Mouse (Mus musculus) cerebellum, adult (tissue): ENCODE data around the gene Fabp1.

Experiments used
- ATAC-seq: cut with Nextera tagmentation; 2 replicates; pipeline ENCODE4 v1.9.2; 2017; ENCODE audit warnings: mild to moderate bottlenecking, moderate library complexity, mixed read lengths; ENCODE audit not compliant: insufficient number of reproducible peaks, low FRiP score, low TSS enrichment

Fabp1 gene

DNA sequence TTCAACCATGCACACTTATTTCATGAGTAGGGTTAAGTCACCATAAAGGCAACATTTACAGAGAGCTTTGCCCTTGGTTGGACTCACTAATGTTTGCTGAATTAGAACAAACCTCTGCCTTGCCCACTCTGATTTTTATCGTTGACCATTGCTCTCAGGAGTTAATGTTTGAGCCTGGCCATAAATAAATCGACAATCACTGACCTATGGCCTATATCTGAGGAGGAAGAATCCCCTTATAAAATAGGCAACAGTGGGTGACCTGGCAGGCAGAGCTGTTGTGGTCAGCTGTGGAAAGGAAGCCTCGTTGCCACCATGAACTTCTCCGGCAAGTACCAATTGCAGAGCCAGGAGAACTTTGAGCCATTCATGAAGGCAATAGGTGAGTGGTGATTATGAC lies at the start of gene Fabp1:
Gene Fabp1 (plus strand): TSS at position 216 of the 400 bp plus-strand sequence.
- no peak for ATAC-seq

DNA sequence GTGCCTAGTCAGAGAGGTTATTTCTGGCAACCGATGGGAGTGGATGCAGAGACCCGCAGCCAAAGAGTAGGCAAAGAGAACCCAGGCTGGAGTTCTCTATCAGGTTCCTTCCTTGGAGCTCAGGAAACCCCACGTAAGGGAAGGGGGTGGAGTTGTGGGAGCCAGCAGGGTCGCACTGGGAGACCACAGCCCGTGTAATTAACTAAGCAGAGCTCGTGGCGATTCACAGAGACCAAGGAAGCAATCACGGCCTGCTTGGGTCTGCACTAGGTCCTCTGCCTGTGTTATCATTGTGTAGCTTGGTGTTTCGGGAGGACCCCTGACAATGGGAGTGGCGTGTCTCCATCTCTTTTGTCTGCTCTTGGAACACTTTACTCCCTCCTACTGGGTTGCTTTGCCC lies 48.5 kb upstream of the Fabp1 start:
- ATAC-seq, result no peak

DNA sequence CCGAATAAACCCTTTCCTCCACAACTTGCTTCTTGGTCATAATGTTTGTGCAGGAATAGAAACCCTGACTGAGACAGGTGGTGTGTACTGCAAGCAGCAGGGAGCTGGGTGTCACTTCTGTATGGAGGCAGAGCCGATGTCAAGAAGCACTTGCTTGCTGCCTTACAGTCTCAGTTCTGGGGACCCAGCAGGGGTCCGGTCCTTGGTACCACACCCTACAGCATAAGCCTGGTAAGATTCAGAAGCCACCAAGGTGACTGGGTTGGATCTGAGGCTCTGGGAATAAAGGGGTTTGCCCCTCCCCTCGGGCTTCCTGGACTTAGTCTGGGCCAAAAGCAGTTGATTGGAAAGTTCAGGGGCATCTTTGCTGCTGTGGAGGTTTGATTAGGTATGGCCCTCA lies 46.1 kb upstream of the Fabp1 start:
- ATAC-seq, result no peak

GRCm38 (mm10) chr6:71154861-71155260 lies 44.8 kb upstream of the Fabp1 start:
- ATAC-seq, result no peak

GRCm38 (mm10) chr6:71156674-71157326 lies 42.8 kb upstream of the Fabp1 start:
- ATAC-seq, result no peak

- ATAC-seq, result no peak
These were observed 38.3 kb upstream of the Fabp1 start for GRCm38 (mm10) chr6:71161290-71161689.

- ATAC-seq, result no peak
These were observed 37.4 kb upstream of the Fabp1 start for GRCm38 (mm10) chr6:71162269-71162668.

GRCm38 (mm10) chr6:71164394-71164793 lies 35.2 kb upstream of the Fabp1 start:
- ATAC-seq, result no peak

DNA sequence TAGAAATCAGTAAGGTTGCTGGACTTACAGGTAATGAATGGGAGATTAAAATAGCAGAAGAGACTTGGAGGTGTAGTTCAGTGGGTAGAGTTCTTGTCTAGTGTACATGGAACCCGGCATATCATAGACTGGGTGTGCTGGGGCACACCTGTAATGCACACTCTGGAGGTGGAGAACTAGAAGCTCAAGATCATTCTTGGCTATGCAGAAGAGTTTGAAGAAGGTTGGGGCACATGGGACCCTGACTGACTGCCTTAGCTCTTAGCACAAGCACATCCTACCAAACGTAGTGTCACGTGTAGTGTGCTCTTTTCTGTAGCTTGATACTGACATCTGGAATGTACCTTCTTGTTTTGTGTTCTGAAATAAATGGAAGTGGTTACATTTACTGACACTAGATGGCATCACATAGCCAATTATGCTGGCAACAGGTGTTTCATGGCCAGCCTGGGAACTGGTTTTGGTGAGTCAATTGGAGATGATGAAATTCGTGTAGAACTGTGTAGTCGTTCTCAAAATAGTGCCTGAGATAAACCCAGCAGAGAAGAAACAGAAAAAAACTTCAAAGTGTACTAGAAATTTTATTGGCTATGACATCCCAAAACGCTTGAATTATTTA lies 33.0 kb upstream of the Fabp1 start:
- ATAC-seq, result peak; percentile 40; the same call in 1 of the 2 replicates

DNA sequence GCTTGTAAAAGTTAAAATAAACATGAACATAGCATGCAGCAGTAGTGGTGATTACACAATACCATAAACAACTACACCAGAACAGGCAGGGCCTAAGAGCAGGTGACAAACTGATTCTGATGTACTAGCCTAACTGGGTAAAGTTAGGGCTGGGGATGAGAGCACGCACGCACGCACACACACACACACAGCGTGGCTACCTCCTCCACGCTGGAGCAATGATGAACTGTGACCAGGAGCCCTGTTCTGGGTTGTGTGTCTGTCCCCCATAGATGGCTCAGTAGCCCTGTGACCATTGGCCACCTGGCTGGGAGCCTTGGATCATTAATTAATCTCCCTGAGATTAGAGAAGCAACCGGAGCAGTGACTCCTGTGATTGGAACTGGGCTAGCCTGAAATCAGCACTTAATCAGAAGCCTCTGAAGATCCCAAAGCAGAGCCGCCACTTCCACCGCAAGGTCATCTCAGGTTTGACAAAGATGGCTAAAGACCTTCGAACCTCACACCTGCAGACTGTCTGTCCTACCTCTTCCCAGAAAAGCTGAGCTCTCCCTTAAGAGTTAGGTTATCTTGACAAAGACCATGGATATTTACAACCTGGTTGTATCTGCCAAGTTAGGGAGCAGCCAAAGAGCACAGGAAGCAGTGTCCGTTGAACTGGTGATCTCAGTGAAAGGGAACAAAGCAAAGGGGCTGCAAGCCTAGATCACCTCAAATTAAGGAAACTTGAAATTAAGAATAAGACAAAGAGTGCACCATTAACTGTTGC lies 26.6 kb upstream of the Fabp1 start:
- ATAC-seq, result no peak

GRCm38 (mm10) chr6:71180596-71180995 lies 19.0 kb upstream of the Fabp1 start:
- no peak for ATAC-seq

DNA sequence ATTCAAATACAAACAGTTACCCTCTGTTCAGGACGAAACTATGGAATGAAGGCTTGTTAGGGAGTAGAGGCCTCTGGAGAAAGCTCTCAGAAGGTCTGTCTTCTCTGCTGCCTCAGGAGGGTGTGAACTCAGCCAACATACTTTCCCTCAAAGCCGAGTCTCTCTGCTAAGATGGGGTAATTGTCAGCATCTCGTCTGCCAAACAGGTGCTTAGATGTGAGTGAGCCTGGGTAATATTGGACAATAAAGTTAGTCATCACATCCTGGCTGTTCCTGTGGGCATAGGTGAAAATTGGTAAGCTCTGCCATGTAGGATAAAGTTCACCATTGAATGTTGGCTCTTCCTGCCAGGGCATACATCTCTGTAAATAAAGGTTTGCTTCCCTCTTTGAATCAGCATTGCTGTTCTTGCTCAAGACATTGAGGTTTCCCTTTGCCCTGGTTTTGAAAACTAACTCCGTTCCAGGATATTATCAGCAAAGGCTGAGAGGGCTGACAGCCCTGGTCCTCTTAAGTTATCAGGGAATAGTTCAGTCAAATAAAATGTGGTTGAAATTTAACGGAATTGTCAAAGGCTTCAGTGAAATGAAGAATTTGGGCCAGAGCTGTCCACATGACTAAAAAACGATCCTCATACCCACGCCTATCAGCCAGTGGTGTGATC lies 14.6 kb upstream of the Fabp1 start:
- no peak for ATAC-seq

DNA sequence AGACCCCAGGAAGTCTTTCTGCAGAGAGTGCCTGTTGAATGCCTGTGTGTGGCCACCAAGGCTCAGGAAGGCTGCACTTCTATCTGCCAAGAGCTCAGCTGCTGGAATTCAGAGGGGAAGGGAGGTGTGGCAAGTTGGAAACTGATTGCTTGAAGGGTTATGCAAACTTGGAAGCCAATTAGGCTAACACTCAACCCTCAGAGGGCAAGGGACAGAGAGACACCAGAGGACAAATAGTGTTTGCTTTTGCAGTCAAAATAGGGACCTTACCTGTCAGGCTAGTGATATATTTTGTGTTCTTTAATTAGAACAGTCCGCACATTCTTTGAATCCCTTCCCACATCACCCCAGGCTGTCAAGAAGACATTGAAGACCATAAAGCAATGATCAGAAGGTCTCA lies 10.0 kb upstream of the Fabp1 start:
- ATAC-seq, result no peak

- no peak for ATAC-seq
These were observed 9.1 kb upstream of the Fabp1 start for GRCm38 (mm10) chr6:71190501-71190900.

DNA sequence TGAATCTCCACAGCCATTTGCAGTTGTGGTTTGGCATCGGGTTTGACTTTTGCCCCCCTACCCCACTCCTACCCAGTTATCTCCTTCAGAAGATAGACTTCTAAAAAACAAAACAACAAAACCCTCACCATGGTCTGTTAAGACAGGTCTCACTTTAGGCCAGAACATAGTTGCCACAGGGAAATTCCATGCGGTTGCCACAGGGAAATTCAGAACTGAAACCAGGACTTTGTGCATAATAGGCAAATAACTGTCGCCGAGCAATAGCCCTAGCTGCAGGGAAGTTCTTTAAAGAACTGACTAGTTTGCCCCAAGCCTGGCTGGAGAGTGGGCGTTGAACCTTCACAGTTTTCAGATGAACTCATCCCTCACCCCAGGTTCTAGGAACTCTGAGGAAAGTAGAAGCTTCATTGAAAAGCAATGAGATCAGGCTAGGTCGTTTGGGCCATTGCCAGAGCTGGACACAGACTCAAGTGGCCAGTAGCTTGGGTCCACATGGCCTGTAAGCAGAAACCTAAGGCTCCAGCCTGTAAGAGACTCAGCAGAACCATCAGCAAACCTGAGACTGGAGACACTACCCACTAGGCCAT lies 6.4 kb upstream of the Fabp1 start:
- no peak for ATAC-seq

DNA sequence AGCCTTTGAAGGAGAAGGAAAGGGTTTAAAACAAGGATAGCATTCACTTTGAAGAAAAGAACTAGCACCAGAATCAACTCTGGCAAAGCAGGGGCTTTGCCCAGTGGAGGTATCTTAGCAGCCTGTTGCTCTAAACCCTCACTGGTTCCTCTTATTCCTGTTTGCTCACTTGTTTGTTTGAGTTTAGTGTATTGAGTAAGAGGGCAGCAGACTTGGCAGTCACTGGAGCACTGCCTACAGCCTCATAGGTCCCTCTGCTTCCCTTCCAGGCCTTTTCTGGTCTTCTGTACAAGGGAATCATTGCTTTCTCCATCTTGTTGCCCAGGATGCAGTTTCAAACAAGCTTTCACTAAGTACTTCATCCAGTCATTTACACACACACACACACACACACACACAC lies 3.5 kb upstream of the Fabp1 start:
- ATAC-seq, result no peak

GRCm38 (mm10) chr6:71197636-71198535 lies 1.7 kb upstream of the Fabp1 start:
- ATAC-seq, result no peak

DNA sequence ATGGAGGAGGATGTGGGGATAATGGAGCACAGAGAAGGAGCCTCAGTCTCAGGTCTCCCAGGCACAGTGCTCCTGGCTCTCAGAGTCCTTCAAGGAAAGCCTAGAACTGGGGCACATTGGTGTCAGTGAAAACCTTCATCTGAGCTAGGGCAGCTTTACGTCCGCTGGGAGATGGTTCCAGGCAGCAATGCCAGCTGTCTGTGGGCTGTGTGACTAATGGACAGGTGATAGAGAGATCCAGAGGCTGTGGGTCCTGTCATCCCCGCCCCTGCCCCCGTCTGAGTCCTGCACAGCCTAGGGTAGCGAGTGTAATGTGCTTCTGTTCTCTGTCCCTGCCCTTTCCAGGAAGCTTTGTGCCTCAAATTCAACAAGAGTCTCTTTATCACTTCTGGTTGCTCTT lies 2.3 kb downstream of the Fabp1 start:
- ATAC-seq, result no peak

DNA sequence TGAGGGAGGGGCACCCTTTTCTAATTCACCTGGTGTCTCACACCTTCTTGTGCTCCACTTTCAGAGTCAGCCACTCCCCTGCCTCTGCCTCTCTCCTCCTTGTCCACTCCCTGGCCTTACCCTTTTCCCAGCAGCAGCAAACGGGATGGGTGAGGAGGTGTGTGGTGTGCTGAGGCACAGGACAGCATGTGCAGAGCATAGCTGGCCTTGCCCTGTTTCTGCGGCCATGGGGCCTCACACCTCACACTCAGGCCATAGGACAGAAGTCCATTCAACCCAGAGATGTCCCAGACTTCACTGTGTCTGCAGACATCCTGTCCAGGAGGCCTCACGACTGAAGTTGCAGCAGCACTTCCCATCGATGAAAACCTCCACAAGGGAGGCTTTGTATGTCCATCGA lies 4.0 kb downstream of the Fabp1 start:
- no peak for ATAC-seq

DNA sequence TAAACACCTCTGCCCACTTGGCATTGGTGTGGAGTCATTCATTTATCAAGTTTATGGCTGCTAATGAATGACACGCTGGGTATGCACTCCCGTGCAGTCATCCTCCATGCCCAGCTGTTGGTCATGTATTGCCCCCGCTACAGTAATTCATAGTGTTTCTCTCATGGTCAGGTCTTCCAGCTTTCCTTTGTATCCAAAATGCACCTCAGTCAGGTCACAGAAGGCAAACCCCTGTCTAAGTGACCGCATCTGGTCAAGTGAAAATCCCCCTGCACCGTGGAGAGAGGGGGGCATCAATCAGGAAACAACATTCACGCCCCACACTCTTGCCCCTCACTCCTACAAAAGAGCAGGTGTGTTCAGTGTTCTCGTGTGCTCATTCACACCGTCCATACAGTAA lies 4.5 kb downstream of the Fabp1 start:
- no peak for ATAC-seq
